Mouse (Mus musculus) limb, embryonic 15.5 days (tissue): ENCODE data around the gene Rnf126. TPM values are rescaled to one million over a fixed set of nuclear protein-coding genes. Genes with fewer than 3 reads are reported as not detected.

Experiments
- ATAC-seq: fragments of 200-750 bp; cut with Nextera tagmentation; 2 replicates; pipeline ENCODE4 v1.8.0; 2017; ENCODE audit warnings: low read depth, moderate TSS enrichment; ENCODE audit not compliant: insufficient number of reproducible peaks, low FRiP score, low TSS enrichment
- H3K27ac ChIP-seq: fragments of 300-500 bp; sonication (generic); 2 replicates; pipeline ENCODE4 v1.5.1; 2015; ENCODE audit warnings: moderate library complexity, mild to moderate bottlenecking, inconsistent platforms
- H3K27me3 ChIP-seq: fragments of 300-500 bp; sonication (generic); 2 replicates; pipeline ENCODE4 v1.6.1; 2015; ENCODE audit warnings: inconsistent platforms
- H3K36me3 ChIP-seq: fragments of 300-500 bp; sonication (generic); 2 replicates; pipeline ENCODE4 v1.6.1; 2015; ENCODE audit warnings: inconsistent platforms
- H3K4me1 ChIP-seq: fragments of 300-500 bp; sonication (generic); 2 replicates; pipeline ENCODE4 v1.6.1; 2015; ENCODE audit warnings: inconsistent platforms
- H3K4me2 ChIP-seq: fragments of 300-500 bp; sonication (generic); 2 replicates; pipeline ENCODE4 v1.6.1; 2015; ENCODE audit warnings: mild to moderate bottlenecking, inconsistent platforms
- H3K4me3 ChIP-seq: fragments of 300-500 bp; sonication (generic); 2 replicates; pipeline ENCODE4 v1.5.1; 2015; ENCODE audit warnings: mild to moderate bottlenecking, inconsistent platforms
- H3K9ac ChIP-seq: fragments of 300-500 bp; sonication (generic); 2 replicates; pipeline ENCODE4 v1.6.1; 2015; ENCODE audit warnings: inconsistent platforms
- H3K9me3 ChIP-seq: fragments of 300-500 bp; sonication (generic); 2 replicates; pipeline ENCODE4 v1.6.1; 2016; ENCODE audit warnings: inconsistent platforms
- WGBS: fragments of 180-500 bp; shearing (Covaris S2); methylation state at CpG from one replicate; pipeline ENCODE4 v1.1.7; 2015; 5-methylcytosine and 5-hydroxymethylcytosine counted together
- polyA plus RNA-seq: library from polyadenylated mRNA; unstranded; fragments of >200 nt; fragmentation: Nextera tagmentation; extraction: Ambion mirVana; gene quantifications from 2 replicates; pipeline ENCODE4 v1.2.1, GENCODE M21; 2015

Rnf126 gene
- 93.2 and 104 TPM in 2 replicates for polyA plus RNA-seq

DNA sequence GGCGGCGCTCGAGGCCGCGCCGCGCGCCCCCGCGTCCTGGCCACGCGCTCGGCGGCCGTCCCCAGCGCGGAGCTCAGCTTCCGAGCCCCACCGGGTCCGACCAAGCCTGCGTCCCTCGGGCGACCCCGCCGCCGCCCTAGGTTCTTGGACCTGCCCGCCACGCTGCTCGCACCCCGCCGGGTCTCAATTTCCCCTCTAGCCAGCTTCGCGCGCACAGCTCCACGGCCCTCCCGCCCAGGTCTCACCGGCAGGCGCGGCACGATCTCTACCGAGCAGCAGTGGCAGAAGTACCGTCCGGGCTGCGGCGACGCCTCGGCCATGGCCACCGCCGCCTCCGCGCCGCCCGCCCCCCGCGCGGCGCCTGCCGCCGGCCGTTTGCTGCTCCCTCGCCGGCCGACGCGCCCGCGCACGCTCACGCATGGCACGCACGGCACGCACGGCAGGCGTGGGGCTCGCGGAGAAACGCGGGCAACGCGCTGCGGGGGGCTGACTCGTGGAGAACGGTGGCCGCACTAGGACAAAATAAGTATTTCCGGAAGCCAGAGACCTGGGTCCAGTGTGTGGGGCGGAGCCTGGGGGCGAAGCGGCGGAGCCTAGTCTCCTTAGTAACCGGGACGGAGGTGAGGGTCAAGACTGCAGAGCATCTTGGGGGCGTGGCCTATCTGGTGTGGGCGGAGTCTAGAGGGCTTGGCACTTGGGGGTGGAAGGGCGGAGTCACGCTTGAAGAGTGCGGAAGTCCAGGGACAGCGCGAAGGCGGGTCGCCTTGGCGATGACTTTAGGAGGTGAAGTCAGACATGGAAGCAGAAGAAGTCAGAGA lies at the start of gene Rnf126:
Gene Rnf126 (minus strand): TSS at position 445 of the 818 bp plus-strand sequence.
- Histone ChIP-seq H3K4me2 (peak within 1 kb of the TSS; percentile 83), H3K9me3 (no peaks in the 10 kb centered on the region), H3K9ac (peak within 1 kb of the TSS; percentile 97), H3K27me3 (no peaks in the 10 kb centered on the region), H3K36me3 (peaks cover 10% of the 10 kb centered on the region), H3K27ac (peak within 1 kb of the TSS; percentile 96), H3K4me3 (peak within 1 kb of the TSS; percentile 100), H3K4me1 (peaks cover 42% of the 10 kb centered on the region)
- peak; percentile 91 for ATAC-seq
- WGBS: under 1% methylated on average over 99 of the region's 101 CpGs

DNA sequence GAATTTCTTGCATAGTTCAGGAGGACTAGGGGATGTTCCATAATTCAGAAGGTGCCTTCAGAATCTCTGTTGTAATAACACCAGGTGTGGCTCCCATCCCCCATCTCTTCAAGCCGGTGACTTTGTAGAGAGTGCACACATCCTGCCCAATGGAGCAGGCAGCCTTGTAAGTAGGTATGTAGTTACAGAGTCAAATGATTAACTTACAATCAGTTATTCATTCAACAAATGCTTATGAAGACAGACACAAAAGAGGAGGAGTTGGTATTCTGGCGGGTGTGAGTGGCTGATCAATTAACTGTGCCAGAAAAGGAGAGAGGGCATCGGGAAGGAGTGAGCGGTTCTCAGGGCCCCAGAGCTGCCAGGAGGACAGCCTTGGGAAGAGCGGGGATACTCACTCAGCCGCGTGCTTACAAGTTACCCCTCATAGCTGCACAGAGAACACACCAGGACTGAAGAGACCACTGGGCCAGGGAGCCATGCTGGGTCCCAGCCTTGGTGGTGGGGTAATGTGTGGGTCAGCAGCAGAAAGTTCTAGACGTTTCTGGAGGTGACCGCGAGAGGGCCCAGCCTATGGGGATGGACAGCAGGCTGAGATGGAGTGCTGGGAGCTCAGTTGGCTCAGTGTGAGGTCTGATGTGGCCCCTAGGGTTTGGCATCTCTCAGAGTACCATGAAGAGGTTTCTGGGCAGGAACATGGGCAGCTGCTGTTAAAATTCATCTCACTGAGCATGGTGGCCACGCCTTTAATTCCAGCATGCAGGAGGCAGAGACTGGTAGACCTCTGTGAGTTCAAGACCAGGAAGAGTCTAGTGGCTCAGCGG lies 49.1 kb upstream of the Rnf126 start:
- no peak overlapping the region for H3K27ac ChIP-seq
- peaks cover 58% of the 10 kb centered on the region for H3K36me3 ChIP-seq
- 89% methylated on average over 12 of the region's 12 CpGs for WGBS
- no peak overlapping the region for H3K4me2 ChIP-seq
- no peak overlapping the region for H3K4me3 ChIP-seq
- H3K9ac ChIP-seq: no peak overlapping the region
- no peaks in the 10 kb centered on the region for H3K27me3 ChIP-seq
- no peak for ATAC-seq
- H3K4me1 ChIP-seq: 0 out of 2 replicates have a peak, but pooled peaks cover 7% of the 10 kb centered on the region
- no peaks in the 10 kb centered on the region for H3K9me3 ChIP-seq

DNA sequence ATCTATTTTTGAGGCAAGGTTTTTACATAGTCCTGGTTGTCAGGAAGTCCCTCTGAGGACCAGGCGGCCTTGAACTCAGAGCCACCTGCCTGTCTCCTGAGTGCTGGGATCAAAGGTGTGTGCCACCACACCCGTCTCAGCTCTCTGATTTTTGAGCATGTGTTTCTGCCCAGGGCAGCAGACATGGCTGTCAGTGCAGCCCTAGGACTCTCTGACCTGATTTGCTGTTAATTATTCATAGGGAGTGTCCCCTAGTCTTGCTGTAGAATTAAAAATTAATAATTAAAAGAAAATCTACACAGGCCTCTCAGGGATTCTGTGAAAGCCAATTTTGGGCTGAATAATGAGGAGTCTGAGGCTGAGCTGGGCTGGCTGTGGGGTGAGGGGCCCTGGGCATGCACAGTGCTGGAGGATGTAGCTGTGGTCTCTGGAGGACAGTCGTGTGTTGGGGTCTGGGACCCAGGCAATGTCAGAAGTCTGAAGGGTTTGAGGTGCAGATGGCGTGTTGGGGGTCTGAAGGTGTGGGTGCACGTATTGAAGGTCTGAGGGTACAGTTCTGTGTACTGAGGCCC lies 47.6 kb upstream of the Rnf126 start:
- Histone ChIP-seq H3K4me2 (no peak overlapping the region), H3K4me1 (0 out of 2 replicates have a peak, but pooled peaks cover 3% of the 10 kb centered on the region), H3K9ac (no peak overlapping the region), H3K27ac (no peak overlapping the region), H3K9me3 (no peaks in the 10 kb centered on the region), H3K27me3 (no peaks in the 10 kb centered on the region), H3K4me3 (no peak overlapping the region), H3K36me3 (peaks cover 54% of the 10 kb centered on the region)
- no peak for ATAC-seq
- 85% methylated on average over 5 of the region's 5 CpGs for WGBS

DNA sequence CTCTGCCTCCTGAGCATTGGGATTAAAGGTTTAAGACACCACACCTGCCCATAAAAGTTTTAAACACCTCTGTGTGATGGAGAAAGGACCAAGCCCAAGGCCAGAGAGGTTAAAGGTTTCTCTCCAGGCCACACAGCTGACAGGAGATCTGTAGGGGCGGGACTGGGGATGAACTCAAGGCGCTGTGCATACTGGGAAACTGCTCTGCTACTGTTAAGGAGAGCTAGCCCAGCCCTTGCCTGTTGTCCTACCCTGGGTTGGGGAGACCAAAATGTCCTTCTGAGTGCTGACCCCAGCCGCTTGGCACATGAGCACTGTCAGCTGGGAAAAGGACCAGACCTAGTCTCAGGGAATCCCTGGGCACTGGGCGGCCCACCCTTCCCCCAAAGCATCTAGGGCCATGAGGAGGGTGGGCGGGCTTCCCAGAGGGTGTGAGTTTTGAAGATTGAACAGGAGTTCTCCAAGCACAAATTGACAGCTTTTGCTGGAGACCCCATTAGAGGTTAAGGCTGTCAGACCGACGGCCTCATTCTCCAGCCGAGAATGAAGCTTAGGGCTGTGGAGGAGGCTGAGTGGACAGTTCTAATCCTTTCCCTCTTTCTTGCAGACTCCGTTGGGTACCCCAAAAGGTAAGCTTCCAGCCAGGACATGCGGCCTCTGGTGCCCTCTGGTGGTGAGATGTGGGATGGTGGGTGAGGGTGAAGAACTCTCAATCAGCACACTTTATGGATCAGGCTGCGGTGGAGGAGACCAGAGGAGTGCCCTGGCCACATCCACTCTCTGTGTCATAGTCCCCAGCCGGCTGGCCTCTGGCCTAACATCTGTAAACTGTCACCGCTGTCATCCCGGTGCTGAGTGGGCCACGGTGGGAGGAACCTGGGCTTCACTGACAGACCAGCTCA lies 45.2 kb upstream of the Rnf126 start:
- Histone ChIP-seq H3K27me3 (no peaks in the 10 kb centered on the region), H3K9me3 (no peaks in the 10 kb centered on the region), H3K4me1 (peaks cover 14% of the 10 kb centered on the region; the same call in 1 of the 2 replicates), H3K27ac (no peak overlapping the region), H3K4me2 (no peak overlapping the region), H3K36me3 (peaks cover 49% of the 10 kb centered on the region), H3K4me3 (no peak overlapping the region), H3K9ac (no peak overlapping the region)
- 32% methylated on average over 15 of the region's 15 CpGs for WGBS
- 0 out of 2 replicates have a peak, but pooled peaks have one; percentile 35 for ATAC-seq

DNA sequence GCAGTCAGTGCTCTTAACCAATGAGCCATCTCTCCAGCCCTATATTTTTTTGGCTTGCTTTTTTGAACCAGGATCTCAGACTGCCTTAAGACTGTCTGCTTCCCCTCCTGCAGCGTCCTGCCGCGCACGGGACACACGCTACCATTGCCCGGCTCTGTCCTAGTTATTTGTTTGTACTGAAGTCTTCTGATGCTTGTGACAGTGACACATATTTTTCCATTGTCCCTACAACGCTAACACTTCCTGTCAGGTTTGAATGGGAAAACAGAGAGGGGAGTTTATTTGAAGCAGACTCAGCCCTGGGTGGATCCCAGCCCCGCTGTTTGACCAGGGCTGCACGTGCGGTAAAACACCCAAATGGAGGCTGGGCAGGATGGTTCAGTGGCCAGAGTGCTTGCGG lies 42.0 kb upstream of the Rnf126 start:
- no peak overlapping the region for H3K27ac ChIP-seq
- 81% methylated on average over 11 of the region's 11 CpGs for WGBS
- no peaks in the 10 kb centered on the region for H3K9me3 ChIP-seq
- no peaks in the 10 kb centered on the region for H3K27me3 ChIP-seq
- no peak overlapping the region for H3K4me2 ChIP-seq
- H3K4me3 ChIP-seq: no peak overlapping the region
- peaks cover 28% of the 10 kb centered on the region for H3K36me3 ChIP-seq
- no peak overlapping the region for H3K9ac ChIP-seq
- no peak for ATAC-seq
- H3K4me1 ChIP-seq: peaks cover 29% of the 10 kb centered on the region

DNA sequence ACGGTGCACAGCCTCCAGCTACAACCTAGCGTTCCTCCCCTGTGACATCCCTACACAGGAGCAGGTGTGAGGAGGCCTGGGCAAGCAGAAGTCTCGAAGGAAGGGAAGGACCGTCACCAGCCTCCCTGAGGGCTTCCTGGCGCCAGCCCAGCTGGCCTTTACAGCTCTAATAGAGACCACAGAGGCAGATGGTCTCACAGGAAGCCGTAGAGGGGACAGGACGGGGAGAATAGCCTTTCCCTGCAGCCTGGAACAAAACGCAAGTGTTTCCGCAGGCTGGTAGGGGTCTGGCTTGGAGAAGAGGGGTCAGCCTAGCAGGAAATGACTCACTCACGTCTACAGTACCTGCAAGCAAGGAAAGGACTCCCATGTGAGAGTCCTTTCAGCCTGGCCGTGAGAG lies 41.1 kb upstream of the Rnf126 start:
- H3K36me3 ChIP-seq: peaks cover 28% of the 10 kb centered on the region
- no peaks in the 10 kb centered on the region for H3K9me3 ChIP-seq
- H3K27ac ChIP-seq: peak overlapping the region; percentile 18; the same call in 1 of the 2 replicates
- peaks cover 38% of the 10 kb centered on the region for H3K4me1 ChIP-seq
- WGBS: 42% methylated on average over 11 of the region's 11 CpGs
- no peak overlapping the region for H3K4me3 ChIP-seq
- no peak for ATAC-seq
- H3K4me2 ChIP-seq: no peak overlapping the region
- no peaks in the 10 kb centered on the region for H3K27me3 ChIP-seq
- no peak overlapping the region for H3K9ac ChIP-seq

DNA sequence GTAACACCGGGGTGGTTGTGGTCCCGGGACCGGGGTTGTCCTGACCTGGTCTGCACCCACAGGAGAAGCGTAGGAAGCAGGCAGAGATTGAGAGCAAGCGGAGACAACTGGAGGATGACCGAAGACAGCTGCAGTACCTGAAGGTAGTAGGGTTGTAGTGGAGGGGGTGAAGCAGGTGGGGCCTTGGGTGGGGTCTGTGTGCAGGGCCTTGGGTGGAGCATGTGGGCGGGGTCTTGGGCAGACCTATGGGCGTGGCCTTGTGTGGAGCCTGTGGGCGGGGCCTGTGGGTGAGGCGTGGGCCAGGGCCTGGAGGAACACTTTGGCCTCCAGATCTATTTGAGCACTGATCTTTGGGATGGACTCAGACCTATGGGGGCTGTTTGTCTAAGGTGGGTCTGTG lies 40.2 kb upstream of the Rnf126 start:
- ATAC-seq: no peak; the same call in 1 of the 2 replicates
- Histone ChIP-seq H3K9me3 (no peaks in the 10 kb centered on the region), H3K27ac (no peak overlapping the region), H3K9ac (no peak overlapping the region), H3K4me3 (no peak overlapping the region), H3K36me3 (peaks cover 28% of the 10 kb centered on the region), H3K4me2 (no peak overlapping the region), H3K27me3 (no peaks in the 10 kb centered on the region), H3K4me1 (peaks cover 44% of the 10 kb centered on the region)
- WGBS: 77% methylated on average over 10 of the region's 10 CpGs

DNA sequence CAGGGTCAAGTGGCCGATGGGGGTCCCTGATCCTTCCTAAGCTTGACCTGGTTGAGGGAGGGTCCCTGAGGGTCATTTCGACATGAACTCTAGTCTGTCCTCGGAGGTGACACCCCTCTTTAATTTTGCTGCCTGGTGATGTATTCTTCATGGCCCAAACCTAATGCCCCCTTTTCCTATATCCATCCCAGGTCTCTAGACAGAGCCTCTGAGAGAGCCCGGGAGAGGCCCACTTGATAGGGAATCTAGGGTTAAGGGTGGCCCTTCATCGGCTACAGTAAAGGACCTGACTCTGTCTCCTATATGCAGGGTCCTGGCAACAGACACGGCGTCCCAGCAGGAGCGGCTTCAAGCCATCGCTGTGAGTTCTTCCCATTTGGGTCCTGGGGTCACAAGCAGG lies 39.6 kb upstream of the Rnf126 start:
- Histone ChIP-seq H3K9me3 (no peaks in the 10 kb centered on the region), H3K4me3 (no peak overlapping the region), H3K9ac (no peak overlapping the region), H3K4me2 (no peak overlapping the region), H3K4me1 (peaks cover 46% of the 10 kb centered on the region), H3K27me3 (no peaks in the 10 kb centered on the region), H3K27ac (no peak overlapping the region), H3K36me3 (peaks cover 23% of the 10 kb centered on the region)
- WGBS: 90% methylated on average over 9 of the region's 9 CpGs
- ATAC-seq: no peak

DNA sequence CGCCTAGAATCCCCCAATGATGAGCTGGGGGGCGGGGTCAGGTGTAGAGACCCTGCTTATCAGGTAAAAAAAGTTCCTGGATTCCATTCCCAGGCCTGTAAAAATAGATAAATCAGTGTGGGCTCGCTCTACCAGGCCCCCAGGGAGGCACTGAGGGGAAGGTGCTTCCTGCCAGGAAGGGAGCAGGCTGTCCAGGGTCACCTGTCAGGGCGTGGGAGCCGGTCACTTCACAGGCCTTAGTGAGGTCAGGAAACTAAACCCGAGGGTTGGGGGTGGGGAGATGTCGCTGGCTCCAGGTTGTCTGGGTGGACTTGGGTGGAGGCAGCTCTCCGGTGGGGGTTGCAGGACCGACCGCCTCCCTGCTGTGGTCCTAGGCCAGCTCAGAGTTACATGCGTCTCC lies 38.9 kb upstream of the Rnf126 start:
- H3K4me3 ChIP-seq: no peak overlapping the region

DNA sequence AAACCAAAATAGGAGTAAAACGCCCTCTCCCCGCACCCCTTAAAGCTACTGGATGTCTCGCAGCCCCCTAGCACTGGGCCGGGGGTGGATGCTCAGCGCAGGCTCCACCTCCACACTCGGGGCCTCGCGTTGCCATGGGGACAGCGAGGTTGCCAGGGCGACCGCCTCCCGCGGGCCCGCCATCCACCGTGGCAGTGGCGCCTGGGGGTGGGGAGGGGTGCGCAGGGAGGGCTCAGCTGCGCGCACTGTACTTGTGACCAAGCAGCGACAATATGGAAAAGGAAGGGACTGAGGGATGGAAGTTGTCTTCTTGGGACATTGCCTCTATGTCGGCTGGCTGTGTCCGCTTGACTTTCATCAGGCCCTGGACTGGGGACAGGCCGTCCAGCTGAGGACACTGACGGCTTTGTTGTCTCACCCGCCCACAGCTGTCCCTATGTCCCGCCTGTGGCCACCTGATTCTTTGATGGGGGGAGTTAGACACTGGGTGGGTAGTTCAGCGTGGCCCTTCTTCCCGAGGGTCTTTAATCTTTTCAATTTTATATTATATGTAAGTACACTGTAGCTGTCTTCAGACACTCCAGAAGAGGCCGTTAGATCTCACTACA lies 37.1 kb upstream of the Rnf126 start:
- Histone ChIP-seq H3K4me2 (peak overlapping the region; percentile 29; the same call in 1 of the 2 replicates), H3K4me3 (peak overlapping the region; percentile 11; the same call in 1 of the 2 replicates), H3K9me3 (no peaks in the 10 kb centered on the region), H3K27me3 (no peaks in the 10 kb centered on the region), H3K4me1 (peaks cover 46% of the 10 kb centered on the region), H3K36me3 (peaks cover 3% of the 10 kb centered on the region), H3K9ac (no peak overlapping the region), H3K27ac (no peak overlapping the region)
- no peak for ATAC-seq
- 9% methylated on average over 29 of the region's 29 CpGs for WGBS

More for the DNA sequence above, 38.9 kb upstream of the Rnf126 start:
- no peak overlapping the region for H3K27ac ChIP-seq
- no peaks in the 10 kb centered on the region for H3K27me3 ChIP-seq
- no peak for ATAC-seq
- 57% methylated on average over 11 of the region's 11 CpGs for WGBS
- H3K9ac ChIP-seq: no peak overlapping the region
- peaks cover 16% of the 10 kb centered on the region for H3K36me3 ChIP-seq
- H3K4me2 ChIP-seq: no peak overlapping the region
- H3K9me3 ChIP-seq: no peaks in the 10 kb centered on the region
- peaks cover 46% of the 10 kb centered on the region for H3K4me1 ChIP-seq
